Mouse (Mus musculus): ENCODE data around the gene Immp2l. TPM values are rescaled to one million over a fixed set of nuclear protein-coding genes. Genes with fewer than 3 reads are reported as not detected.

Gene Immp2l
- 1 to 10 TPM in 1 of 2 experiments, under 1 TPM in 1; 0.82 to 1.7 TPM for total RNA-seq (2023)

DNA sequence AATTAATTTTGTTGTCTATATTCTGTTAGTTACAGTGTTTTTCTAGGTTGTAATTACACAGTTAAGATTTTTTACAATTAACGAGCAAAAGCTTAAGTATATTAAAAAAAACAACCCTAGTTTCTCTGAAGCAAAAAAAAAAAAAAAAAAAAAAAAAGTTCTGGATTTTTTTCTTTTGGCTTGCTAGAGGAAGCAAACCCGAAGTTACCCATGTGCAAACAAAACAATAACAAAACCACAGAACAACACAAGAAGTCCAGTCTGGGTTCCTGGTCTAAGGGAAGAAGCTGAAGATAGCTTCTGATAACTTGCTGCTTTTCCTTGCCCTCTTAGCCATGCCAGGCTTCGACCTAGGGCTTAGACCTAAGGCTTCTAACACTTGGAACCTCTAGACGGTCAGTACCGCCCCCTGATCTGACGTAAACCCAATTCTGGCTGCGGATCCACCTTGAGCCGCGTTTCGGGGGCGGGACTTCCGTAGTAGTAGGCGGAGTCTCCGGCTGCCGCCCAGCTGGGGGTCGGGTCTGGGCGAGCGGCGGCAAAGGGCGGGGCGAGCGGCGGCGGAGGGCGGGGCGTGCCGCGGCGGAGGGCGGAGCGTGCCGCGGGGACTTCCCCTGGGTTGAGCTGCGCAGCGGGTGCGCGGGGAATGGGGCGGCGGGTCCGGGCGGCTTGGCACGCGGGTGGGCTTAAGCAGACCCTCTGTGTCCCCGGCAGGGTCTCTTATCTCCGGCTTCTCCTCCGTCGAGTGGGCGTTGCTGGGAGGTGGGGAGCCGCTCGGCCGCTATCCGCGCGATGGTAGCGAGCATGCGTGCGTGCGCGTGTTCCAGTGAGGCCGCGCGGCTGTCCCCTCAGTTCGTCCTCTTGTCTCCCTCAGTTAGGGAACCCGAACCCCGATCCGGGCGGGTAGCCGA, at the start of gene Immp2l:
Immp2l (plus strand) TSS at position 580 of the 911 bp plus-strand sequence.

GRCm38 (mm10) chr12:41486331-41486730, 462.4 kb downstream of the Immp2l start, which contains the start of gene Lrrn3:
TSS of gene Lrrn3 (minus strand) at chr12:41486431.

All from neutrophil, adult 59 days (primary cell).